Mouse (Mus musculus) cerebellum, adult 2 months (tissue): Measurements from ENCODE around the gene AC131692.1.

Source experiments
- CTCF ChIP-seq: fragments of 200-500 bp; IDR thresholded peaks from 2 replicates; pipeline ENCODE4 v1.5.1; 2011; ENCODE audit warnings: low read depth, mild to moderate bottlenecking, control low read depth, low read length, moderate library complexity, borderline replicate concordance; ENCODE audit not compliant: insufficient read depth
- POLR2A ChIP-seq: fragments of 200-500 bp; IDR thresholded peaks from 2 replicates; pipeline ENCODE4 v1.6.1; 2011; ENCODE audit warnings: low read length, control low read depth, borderline replicate concordance; ENCODE audit not compliant: insufficient read depth

DNA sequence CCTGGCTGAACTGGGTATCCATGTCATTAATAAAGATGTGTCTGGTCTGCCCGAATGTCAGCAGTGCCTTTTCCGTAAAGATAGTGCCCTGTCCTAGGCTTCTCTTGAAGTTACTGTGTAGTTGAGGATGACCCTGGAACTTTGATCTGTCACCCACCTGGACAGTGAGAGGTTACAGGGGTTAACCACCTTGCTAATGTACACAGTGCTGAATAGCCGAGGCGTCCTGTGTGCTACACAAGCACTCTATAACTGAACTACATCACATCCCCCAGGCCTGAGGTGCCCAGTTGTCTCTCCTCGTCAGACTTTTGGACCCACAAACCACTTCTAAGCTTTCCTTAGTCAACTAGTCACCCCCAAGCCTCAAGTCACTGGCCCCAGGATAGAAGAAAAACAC is 31.8 kb upstream of the AC131692.1 start:
- no peak for TF ChIP-seq POLR2A
- TF ChIP-seq CTCF, result no peak
